In the genomic region with DNA sequence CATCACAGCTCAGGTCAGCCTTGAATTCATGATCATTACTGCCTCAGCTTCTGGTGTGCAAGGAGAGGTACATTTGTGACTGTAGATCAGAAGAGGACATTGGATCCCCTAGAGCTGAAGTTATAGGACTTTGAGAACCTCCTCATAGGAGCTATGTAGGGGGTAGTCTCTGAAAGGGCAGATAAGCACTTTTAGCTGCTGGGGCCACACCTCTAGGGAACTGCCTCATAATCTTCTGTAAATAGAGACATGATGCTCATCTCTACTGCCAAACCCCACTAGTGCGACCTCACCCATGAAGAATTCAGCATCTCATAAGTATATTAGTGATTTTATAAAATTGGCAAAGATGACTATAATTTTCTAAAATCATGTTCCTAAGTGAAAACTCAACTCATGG, we compare ENCODE assay signal across 19 mouse cellular contexts.
DNase-seq lines count a peak whose midpoint lies in the region; ATAC-seq and TF ChIP-seq lines count a peak whose summit lies in the region.
"Had no signal": no experiment of that assay in that cellular context is flagged by ENCODE, and none has a peak within 500 bp of the region (broad histone marks: within the 10 kb centered on the region; RNA-seq: fewer than 3 reads in every experiment).

No protein-coding gene starts in this region.

- H3K4me3 ChIP-seq in gastrocnemius, adult 2 months = no peak overlapping the region
- no peak overlapping the region for H3K4me3 ChIP-seq in liver, postnatal 0 days (ENCODE audit: low read depth, low read length)
- H3K4me3 ChIP-seq: embryonic facial prominence, embryonic 12.5 days; forebrain, embryonic 15.5 days; heart, embryonic 13.5 days; hindbrain, embryonic 13.5 days had no signal

- H3K27ac ChIP-seq in gastrocnemius, adult 2 months = peak overlapping the region; percentile 10; the same call in 1 of the 2 replicates
- H3K27ac ChIP-seq in liver, postnatal 0 days (ENCODE audit: low read depth) = no peak overlapping the region
- H3K27ac ChIP-seq: embryonic facial prominence, embryonic 12.5 days; forebrain, embryonic 15.5 days; heart, embryonic 13.5 days; hindbrain, embryonic 13.5 days had no signal

- intact Hi-C loops in gastrocnemius, adult 2 months (cut with DNase I) = no loop called here

- WGBS in liver, postnatal 0 days (ENCODE audit: insufficient replicate concordance) = 41% methylated on average over 1 of the region's 1 CpGs

- no peak overlapping the region for H3K9ac ChIP-seq in liver, postnatal 0 days (replicated peaks)
- H3K9ac ChIP-seq: embryonic facial prominence, embryonic 12.5 days; forebrain, embryonic 15.5 days; heart, embryonic 13.5 days; hindbrain, embryonic 13.5 days had no signal

- no peak overlapping the region for H3K4me2 ChIP-seq in liver, postnatal 0 days (ENCODE audit: low read depth, low read length)
- H3K4me2 ChIP-seq: embryonic facial prominence, embryonic 12.5 days; forebrain, embryonic 15.5 days; heart, embryonic 13.5 days; hindbrain, embryonic 13.5 days had no signal

- H3K27me3 ChIP-seq in liver, postnatal 0 days (ENCODE audit: insufficient read depth, low read length) = no peaks in the 10 kb centered on the region
- H3K27me3 ChIP-seq: embryonic facial prominence, embryonic 12.5 days; forebrain, embryonic 15.5 days; heart, embryonic 13.5 days; hindbrain, embryonic 13.5 days had no signal

- no peak for TF ChIP-seq EP300 in liver, postnatal 0 days (IDR thresholded peaks at IDR 0.05; ENCODE audit: low read depth)

- DNase-seq in gastrocnemius, adult 2 months = no peak
- no peak for DNase-seq in gastrocnemius, postnatal 10 days
- peak; percentile 34 for DNase-seq in liver
- DNase-seq in liver, postnatal 0 days = no peak
- no peak for DNase-seq in frontal cortex, postnatal 36 days (ENCODE audit: low spot score in 2 of 2)
- DNase-seq in layer of hippocampus, postnatal 10 days (ENCODE audit: low spot score in 2 of 2) = no peak
- DNase-seq: adrenal gland, adult 8-10 months; B cell, adult 2 months; cerebellum, adult 2 months; cerebellum, postnatal 10 days; gastrocnemius, postnatal 25 days; heart, postnatal 4 days had no signal

- H3K4me1 ChIP-seq in liver, postnatal 0 days (ENCODE audit: insufficient read depth) = peaks cover 23% of the 10 kb centered on the region
- H3K4me1 ChIP-seq: forebrain, embryonic 15.5 days; hindbrain, embryonic 13.5 days had no signal

- TF ChIP-seq CTCF in gastrocnemius, adult 2 months (IDR thresholded peaks at IDR 0.05) = no peak
- TF ChIP-seq CTCF in liver, postnatal 0 days (IDR thresholded peaks at IDR 0.05; ENCODE audit: low read depth) = no peak

- no peaks in the 10 kb centered on the region for H3K36me3 ChIP-seq in liver, postnatal 0 days (replicated peaks; ENCODE audit: insufficient read depth, low read length)
- H3K36me3 ChIP-seq: embryonic facial prominence, embryonic 12.5 days; forebrain, embryonic 15.5 days; G1E; heart, embryonic 13.5 days; hindbrain, embryonic 13.5 days had no signal

- no peaks in the 10 kb centered on the region for H3K9me3 ChIP-seq in liver, postnatal 0 days (ENCODE audit: low read length)
- H3K9me3 ChIP-seq: embryonic facial prominence, embryonic 12.5 days; forebrain, embryonic 15.5 days; G1E; heart, embryonic 13.5 days; hindbrain, embryonic 13.5 days had no signal

- ATAC-seq in liver, postnatal 0 days = no peak
- ATAC-seq in megakaryocyte progenitor cell, adult 5-6 weeks (replicated peaks; ENCODE audit: poor library complexity) = 0 out of 2 replicates have a peak, but pooled peaks have one; percentile 32
- ATAC-seq: CD4-positive, CD25-positive, alpha-beta regulatory T cell, adult 4 months; forebrain, embryonic 15.5 days had no signal
